Mouse (Mus musculus) c-Kit-positive CD71-negative TER-119-negative erythroid progenitor cells, embryonic 14.5 days (primary cell): ENCODE results near the gene Trim9.

Experiments
- DNase-seq: peaks from one replicate; pipeline ENCODE4 v3.0.0-alpha.2; 2013; ENCODE audit warnings: low read depth

Trim9 gene

DNA sequence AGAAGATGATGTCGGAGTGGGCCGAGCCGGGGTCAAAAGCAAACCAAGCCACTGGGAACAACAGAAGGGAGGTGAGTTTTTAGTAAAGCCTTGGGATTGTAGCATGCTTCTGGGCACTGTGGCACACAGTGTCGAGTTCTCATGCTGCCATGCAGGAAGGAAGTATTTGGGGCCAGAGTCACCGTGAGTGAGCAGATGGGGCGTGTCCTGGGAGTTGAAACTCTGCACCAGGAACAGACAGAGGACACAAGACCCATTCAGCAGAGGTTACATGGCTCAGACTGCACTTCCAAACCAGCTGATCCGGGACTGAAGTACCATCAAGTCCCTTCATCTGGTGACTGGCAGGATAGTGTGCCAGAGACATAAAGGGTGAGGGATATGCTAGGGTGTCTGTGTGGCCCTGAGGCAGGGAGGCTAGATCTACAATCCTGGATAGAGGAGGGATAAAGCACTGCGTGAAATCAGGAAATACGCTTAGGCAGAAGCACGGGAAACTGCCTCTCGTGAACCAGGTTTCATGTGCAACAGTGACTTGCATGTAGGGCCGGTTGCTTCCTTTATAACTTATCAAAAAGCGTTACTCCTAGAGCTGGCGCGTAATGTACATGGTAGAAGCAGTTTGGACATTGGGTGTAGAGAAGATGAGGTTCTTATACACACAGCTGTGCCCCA, 96.1 kb downstream of the Trim9 start:
- DNase-seq, result no peak

DNA sequence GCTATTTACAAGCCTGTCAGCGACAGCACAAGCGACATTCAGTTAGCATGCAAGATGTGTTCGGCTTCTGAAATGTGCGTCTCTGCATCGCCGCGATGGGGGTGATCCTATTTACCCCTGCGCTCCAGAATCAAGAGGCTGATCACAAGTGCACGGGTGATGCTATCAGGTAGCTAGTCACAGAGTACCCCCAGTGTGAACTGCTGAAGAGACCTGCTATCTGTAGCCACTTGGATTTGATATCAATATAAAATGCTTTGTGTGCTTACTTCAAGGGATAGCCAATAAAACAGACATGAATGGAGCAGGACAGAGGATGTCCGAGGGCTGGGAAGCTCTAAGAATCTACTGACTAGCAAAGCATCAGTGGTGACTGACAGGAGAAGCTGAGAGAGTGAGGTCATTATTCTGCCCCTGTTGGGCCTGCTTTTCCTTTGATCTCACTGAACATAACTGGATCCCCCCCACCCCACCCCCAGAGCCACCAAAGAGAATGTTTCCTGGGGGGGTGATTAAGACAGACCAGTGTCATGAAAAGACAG, 97.7 kb downstream of the Trim9 start:
- no peak for DNase-seq

DNA sequence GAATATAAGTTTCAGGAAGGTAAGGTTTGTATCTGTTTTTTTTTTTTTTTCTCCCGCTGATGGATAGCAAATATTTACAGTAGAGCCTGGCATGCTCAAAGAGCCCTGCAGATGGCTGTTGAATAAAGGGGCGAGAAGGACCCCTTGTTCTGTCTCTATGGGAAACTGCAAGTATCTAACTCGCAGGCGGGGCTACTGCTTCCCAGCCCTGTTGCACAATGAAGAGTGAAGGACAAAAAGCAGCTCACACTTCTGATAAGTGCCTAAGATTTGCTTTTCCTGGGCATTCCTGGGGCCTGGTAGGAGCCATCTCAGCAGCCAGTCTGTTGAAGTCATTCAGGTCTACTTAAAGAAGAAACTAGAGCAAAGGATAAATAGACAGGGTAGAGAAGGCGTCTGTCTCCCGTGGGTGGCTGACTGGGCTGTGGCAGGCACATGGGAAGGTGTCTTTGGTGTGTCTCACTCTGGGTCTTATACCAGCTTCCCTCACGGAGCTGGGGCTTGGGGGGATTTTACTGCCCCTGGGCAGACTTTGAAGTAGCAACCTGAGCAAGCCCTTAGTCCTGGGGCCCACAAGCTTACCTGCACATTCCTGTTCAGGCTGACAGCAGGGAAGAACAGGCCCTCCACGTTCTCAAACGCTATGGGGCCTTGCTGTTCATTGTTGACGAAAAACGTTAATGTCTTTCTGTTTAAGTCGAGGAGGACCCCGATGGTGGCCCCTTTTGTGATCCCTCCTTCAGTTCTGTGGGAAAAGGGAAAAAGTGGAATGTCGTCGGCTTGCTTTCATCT, 99.5 kb downstream of the Trim9 start:
- DNase-seq, result no peak

DNA sequence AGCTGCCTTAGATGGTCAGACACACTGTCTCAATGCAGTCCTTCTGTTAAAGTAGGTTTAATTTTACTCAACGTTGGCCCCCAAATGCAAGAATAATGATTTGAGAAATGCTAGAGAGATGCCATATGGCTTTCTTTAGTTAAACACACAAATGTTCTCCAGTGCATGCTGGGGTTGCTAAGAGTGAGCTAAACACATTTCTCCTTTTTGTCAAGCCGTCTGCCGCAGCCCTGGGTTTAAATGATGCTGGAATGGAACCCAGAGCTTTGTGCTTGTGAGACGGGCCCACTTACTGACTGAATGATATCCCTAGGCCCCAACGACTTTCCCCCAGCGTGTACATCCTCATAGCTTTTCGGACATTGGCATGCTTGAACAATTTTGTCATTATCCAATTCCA, 104.9 kb downstream of the Trim9 start:
- DNase-seq, result no peak

DNA sequence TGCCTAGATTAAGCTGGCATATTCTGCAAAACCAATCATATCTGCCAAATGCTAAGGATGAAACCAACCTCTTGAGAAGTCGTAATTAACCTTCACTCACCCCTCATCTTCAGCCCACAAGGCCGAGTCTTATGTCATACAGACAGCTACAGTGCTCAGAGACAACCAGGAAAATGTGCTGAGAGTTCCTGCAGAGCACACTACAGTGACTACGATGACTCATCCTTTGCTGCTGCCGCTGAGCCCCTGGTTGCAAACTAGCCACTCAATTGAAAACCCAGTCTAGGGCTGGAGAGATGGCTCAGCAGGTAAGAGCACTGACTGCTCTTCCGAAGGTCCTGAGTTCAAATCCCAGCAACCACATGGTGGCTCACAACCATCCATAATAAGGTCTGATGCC, 107.7 kb downstream of the Trim9 start:
- DNase-seq, result no peak

DNA sequence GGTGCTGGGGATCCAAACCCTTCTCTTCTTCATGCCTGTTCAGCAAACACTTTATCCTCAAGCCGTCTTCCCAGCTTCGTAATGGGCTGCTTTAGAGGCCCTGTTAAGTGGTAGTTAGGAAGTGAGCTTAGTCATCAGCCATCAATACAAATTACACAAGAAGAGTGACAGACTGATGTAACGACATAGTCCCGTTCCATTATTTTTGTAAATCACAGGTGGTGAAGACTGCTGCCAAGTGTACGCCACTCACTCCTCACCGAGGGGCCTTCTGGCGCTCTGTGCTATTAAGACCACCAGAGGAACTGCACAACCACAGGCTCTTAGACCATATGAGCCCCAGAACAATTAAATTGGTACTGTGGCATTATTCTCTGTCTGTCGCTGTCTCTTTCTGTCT, 108.8 kb downstream of the Trim9 start:
- no peak for DNase-seq

DNA sequence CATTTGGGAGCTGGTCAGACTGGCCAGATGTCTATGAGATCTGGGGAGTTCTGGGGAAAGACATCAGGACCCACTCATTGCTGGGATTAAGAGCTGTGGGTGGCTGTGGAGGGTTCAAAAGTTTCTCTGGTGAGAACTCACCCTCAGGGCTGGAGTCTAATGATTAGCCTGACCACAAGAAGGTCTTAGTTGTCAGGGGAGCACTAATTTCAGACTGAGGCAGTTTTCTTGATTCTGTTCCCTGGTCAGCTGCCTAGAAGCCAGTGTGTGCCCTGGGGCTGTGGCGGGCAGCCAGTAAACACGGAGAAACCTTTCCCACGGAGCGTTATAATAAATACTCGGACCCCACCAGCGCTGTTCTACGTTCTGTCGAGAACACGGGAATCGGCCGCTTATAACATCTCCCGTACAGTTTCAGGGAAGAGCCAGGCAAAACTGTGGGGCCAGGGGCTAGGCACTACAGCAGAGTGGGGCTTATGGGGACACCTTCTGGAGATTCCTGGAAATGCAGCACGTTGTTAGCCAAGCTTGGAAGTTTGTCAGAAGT, 112.4 kb downstream of the Trim9 start:
- peak; percentile 58 for DNase-seq

DNA sequence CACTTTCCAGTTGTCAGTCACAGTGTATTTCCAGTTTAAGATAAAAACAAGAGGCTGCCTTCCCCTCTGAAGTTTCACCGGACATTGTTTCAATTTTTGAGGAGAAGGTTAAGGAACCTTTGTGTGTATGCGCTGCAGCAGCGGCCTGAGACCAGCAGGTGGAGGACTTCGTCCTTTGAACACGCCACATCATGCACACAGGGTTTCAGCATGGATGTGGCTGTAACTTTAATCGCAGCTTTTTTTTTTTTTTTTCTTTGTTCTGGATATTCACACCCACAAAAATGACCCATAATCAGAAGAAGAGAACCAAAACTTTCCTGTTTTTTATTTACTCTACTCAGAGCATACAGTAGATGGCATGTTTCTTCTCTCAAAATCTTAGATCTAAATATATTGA, 113.0 kb downstream of the Trim9 start:
- DNase-seq, result no peak

DNA sequence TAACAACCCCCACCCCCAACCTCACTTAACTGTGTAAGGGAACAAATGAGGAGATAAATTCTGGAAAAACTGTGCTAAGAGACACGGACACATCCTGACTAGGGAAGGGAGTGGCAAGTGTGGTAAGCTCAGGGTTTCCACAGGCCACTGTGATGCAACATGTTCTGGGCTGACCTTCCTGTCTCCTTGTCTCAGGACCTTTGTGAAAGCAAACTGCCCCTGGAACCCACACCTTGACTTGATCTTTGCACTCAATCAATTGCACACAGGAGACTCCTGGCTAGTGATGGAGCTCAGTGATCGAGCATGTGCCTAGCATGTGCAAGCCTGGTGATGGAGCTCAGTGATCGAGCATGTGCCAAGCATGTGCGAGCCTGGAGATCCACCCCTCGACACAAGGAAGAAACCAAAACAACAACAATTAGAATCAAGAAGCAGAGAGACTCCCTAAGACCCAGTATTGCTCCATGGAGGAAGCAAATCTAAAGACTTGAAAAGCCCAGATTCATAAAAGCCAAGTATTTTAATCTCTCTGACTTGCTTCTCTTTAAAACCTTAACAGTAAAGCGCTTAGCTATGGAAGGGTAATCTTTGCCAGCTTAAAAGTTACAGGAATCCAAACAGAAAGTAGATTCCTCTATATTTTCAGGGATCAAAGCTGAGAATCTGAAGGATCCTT, 113.6 kb downstream of the Trim9 start:
- DNase-seq, result no peak

DNA sequence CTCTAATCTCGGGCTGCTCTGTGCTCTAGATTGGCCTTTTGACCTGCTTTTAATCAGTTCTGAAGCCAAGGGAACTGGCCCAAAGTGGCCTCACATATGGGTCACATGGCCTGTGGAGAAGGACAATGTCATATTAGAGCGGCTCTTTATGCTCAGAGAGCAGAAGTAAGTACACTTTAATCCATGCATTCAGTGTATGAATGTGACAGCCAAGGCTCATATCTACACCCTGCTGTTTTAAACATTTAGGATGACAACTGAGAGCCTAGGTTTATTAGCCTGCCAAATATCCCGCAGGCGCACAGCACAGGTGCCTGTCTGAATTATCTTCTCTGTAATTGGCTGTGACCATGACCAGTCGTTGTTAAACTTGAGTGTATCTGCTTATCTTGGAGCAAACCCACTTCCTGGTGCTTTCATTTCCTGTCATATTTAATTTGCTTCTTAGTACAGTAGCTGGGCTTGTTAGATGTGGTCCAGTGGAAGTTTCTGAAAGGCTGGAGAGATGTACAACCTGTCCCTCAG, 115.3 kb downstream of the Trim9 start:
- DNase-seq, result no peak

DNA sequence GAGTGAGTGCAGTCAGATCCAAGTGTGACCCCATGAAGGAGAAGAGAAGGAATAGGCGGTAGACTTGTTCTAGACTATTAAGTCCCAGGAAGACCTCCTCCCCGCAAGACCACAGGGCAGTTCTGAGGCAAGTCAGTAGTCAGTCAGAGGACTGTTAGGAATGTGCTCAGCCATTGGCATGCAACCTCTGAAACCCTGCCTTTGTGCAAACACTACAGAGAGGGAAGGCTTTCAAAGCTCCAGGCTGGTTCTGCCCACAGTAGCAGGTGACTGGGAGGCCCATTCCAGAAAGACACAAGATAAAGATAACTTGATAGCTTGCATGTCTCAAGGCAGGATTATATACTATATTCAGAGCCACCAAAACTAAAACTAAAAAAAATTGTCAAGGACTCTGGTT, 116.1 kb downstream of the Trim9 start, which contains the start of gene Pygl:
TSS of gene Pygl (minus strand) at position 195 of the 400 bp plus-strand sequence.
- no peak for DNase-seq

DNA sequence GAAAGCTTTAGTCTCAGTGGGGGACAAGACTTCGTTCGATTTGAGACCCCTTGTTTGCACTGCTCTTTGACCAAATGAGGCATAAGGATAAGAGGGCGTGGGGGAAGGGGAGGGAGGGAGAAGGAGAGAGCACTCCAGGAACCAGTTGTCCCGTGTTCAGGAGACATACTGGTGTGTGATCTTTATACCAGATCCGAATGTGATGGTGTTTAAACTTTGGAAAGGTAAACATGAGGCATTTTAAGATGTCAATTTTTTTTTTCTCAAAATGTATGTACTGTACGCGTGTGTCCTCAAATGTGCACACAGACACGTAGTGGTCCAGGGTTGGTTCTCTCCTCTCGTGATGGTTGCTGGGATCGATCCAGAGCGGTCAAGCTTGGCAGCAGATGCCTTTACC, 119.3 kb downstream of the Trim9 start:
- no peak for DNase-seq

DNA sequence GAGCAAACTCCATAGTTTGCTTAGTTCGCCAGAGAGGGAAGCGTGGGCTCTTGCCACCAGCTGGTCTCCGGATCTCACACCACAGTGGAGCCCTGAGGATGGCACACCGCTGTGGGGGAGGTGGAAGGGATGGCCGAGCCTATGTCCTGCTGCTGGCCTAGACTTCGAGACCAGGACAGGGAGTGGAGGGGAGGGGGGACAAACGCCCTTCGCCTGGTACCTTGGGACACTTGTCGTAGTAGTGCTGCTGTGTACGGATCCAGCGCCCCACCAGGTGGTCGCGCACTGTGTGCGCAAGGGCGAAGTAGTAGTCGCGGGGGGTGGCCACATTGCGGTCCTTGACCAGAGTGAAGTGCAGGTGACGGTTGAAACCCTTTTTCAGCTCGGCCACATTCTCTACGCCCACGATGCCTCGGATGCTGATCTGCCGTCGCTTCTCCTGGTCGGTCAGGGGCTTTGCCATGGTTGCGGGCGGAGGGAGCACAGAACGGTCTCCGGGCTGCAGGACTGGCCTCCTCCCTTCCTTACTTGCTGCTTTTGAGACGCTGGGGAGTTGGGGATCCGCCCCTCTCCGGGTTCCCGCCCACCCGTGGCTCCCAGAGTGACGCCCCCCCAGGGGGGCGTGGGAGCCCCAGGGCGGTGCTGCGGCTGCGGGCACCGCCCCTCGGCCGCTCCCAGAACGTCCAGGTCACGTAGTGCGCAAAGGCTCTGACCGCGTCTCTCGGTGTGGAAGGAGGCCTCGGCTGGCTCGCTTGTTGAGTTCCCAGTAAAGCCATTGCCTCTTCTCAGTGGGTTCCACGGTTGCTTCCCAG, 120.1 kb downstream of the Trim9 start:
- peak; percentile 84 for DNase-seq

DNA sequence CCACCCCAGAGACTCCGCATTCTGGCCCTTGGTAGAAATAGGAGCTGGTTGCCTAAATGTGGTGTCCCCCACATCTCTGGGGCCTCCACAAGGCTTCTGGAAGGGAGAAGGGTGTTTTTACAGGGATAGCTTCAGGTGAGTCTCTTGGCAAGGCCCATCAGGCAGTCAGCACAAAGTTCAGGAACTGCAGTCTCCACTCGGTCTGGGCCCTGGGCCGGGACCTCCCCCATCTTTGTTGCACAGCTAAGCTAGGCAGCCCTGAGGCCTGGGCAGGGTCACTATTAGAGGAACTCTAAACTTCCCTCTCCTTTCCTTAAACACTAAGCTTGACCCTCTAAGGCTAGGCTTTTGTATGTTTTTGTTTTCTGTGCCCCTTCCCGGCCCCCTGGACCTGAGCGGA, 120.8 kb downstream of the Trim9 start:
- DNase-seq, result no peak

DNA sequence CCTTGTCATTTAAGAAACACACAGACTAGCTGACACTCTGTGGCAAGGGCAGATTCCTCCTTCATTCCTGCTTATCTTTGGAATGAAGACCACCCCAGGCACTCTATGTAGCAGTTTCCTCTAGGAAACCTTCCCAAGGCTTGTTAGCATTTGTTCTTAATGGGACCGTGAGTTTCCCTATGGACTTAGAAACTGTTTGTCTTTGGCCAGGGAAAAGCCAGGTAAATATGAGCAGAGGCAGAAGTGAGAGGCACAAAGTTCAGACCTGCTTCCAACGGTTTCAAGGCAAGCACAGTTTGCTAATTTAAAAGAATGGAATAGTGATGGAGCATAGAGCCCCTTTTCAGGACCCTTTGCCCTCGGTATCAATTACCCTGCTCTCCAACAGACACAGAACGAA, 124.1 kb downstream of the Trim9 start:
- DNase-seq, result no peak

DNA sequence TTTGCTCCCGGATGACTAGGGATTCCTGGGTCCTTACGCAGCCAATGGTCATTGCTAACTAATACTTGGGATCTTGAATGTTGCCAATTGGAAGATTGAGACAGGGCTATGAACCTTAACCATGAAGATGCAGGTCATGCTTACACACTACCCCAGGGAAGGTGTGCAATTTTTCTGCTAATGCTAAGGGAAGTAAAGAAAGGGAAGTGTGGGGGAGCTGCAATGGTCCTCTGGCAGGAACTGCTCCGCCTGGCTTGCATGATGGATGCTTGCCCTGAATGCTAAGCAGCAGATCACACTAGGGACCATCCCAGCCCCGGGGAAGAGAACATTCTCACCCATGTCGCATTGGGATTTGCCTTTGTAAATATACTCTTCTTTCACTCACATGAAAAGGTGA, 126.0 kb downstream of the Trim9 start:
- no peak for DNase-seq

DNA sequence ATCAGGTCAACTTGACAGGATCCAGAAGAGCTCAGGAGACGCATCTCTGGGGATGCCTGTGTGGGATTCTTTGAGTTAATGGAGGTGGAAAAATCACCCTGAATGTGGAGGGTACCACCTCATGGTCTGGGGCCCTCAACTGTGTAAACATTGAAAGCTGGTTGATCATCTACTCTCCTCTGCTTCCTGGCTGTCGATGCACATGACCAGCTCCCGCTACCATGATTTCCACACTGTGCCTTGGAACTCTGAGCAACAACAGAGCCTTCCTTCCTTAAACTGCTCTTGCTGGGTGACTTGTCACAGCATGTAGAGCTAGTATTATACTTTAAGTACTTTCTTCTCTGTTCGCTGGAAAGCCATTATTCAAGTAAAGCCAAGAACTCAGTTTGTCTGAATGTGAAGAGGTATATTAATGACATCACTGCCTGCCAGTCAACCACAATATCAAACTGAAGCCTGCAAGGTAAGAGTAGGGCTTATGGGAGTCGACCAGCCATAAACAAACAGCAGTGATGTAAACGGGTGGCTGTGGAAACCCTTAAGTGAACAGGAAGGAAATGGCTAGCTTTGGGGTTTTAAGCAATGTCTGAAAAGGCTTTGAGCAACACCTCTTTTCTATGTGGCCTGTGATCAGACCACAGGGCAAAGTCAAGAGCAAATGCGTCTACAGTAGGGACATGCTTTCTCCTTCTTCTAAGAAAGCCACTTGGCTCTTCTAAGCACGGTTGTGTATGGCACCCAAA, 128.4 kb downstream of the Trim9 start:
- DNase-seq, result no peak

DNA sequence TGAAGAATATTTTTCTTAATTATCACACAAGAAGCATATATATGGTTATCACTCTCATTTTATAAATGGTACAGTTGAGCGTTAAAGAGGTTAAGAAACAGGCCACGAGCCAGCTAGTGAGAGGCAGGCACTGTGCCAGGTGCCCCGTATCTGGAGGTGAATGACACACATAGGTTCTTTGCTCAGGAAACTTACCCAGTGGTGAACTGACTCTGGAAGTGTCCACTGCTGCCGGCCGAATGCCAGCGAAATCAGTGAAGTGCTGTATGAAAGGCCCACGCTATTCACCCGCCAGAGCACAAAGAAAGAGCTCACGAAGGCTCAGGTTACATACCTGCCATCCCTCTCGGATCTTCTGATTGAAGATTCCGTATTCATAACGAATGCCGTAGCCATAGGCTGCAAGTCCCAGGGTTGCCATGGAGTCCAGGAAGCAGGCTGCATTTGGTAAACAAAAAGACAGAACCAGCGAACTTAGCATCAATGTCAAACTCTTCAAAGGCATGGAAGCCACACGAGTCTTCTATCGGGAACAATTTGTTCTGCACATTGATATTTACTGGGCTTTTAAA, 131.1 kb downstream of the Trim9 start:
- no peak for DNase-seq

DNA sequence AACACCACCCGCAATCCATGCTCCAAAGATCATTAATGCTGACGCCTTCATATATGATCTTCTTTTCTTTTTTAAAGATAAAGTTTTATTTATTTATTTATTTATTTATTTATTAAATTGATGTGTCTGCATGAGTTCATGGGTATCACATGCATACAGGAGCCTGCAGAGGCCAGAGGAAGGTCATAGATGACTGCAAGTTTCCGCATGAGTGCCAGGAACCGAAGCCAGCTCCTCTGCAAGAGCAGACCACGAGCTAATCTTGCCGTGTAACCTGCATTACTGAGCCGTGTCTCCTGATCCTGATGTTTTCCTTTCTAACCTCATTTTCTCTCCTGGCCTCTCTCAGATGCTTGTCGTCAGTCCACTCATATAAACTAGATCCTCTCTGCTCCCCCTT, 133.1 kb downstream of the Trim9 start:
- DNase-seq, result no peak

DNA sequence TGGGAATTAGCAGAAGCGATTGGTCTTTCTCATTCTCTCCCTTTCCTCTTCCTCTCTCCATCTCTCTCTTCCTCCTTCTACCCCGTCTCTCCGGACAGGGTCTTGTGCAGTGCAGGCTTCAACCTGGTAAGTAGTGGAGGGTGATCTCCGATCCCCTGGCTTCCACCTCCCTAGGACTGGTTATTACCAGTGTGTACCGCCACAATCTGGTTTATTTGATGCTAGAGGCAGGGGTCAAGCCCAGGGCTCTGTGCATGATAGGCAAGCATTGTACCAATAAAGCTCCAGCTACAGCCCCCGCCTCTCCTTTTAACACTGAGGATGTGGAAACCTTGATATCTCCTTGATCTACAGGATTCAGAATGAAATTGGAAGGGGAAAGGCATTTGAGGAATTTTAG, 133.8 kb downstream of the Trim9 start:
- DNase-seq, result no peak
